Mouse (Mus musculus): Measurements from ENCODE around the gene Maneal. TPM values are rescaled to one million over a fixed set of nuclear protein-coding genes. Genes with fewer than 3 reads are reported as not detected.

The Maneal gene
- total and polyA plus RNA-seq, 3 experiments = 0.08 TPM; not detected in 2

GRCm38 (mm10) chr4:124840998-124841397 is 21.0 kb downstream of the Maneal start:
- H3K27me3 ChIP-seq (replicated peaks) = no peaks in the 10 kb centered on the region
- H3K9ac ChIP-seq (ENCODE audit: insufficient read depth, low read depth) = no peak overlapping the region
- H3K4me1 ChIP-seq (ENCODE audit: control insufficient read depth in 1 of 2, insufficient read depth in 2 of 2) = no peaks in the 10 kb centered on the region
- H3K79me2 ChIP-seq (replicated peaks; ENCODE audit: control insufficient read depth, extremely low read depth, insufficient read depth, poor library complexity, severe bottlenecking) = no peaks in the 10 kb centered on the region
- no peak overlapping the region for H3K4me2 ChIP-seq (ENCODE audit: insufficient read depth, low read depth, poor library complexity, severe bottlenecking)
- H3K36me3 ChIP-seq (replicated peaks in 1 of 2; ENCODE audit: control insufficient read depth in 1 of 2, insufficient read depth in 1 of 2, low read length in 1 of 2) = peaks cover 56 to 93% of the 10 kb centered on the region in 2 experiments
- in situ Hi-C loops (cut with MboI; ENCODE audit: low pct_ligation_motif_present, low pct_unique_long_range_greater_than_20kb, low sequenced_read_pairs) = loop anchor here (5.0 kb wide), 1 partner anchor 34 kb away; no protein-coding TSS in a partner anchor
- DNase-seq (ENCODE audit: extremely low read depth) = no peak
- TF ChIP-seq SMC3 (IDR thresholded peaks at IDR 0.05; ENCODE audit: low read depth, low read length) (peak; percentile 4; the same call in 1 of the 2 replicates), CTCF (conservative IDR thresholded peaks at IDR 0.05 in 1 of 2, IDR thresholded peaks at IDR 0.05 in 1 of 2; ENCODE audit: low read depth in 2 of 2, low read length in 2 of 2) (peak in 1 of 2 experiments; percentile 45; a peak in 2 of 4 replicates), POLR2AphosphoS2 (IDR thresholded peaks at IDR 0.05; ENCODE audit: low read depth, low read length) (no peak)
- dilution Hi-C loops (cut with MboI; ENCODE audit: extremely low pct_ligation_motif_present, extremely low pct_unique_long_range_greater_than_20kb, low sequenced_read_pairs) = no loop called here
- H3K9me3 ChIP-seq (replicated peaks; ENCODE audit: low read length) = peaks cover 4% of the 10 kb centered on the region
- H3K4me3 ChIP-seq (replicated peaks in 1 of 3; ENCODE audit: low read depth in 2 of 3, low read length in 2 of 3, poor library complexity in 1 of 3) = no peak overlapping the region
- H3K27ac ChIP-seq (ENCODE audit: insufficient read depth, low read depth) = no peak overlapping the region

- Histone ChIP-seq H3K4me3 (replicated peaks in 1 of 3; ENCODE audit: low read depth in 2 of 3, low read length in 2 of 3, poor library complexity in 1 of 3) (no peak overlapping the region), H3K79me2 (replicated peaks; ENCODE audit: control insufficient read depth, extremely low read depth, insufficient read depth, poor library complexity, severe bottlenecking) (no peaks in the 10 kb centered on the region), H3K27ac (ENCODE audit: insufficient read depth, low read depth) (no peak overlapping the region), H3K27me3 (replicated peaks) (no peaks in the 10 kb centered on the region), H3K36me3 (replicated peaks in 1 of 2; ENCODE audit: control insufficient read depth in 1 of 2, insufficient read depth in 1 of 2, low read length in 1 of 2) (peaks cover 43 to 88% of the 10 kb centered on the region in 2 experiments), H3K9me3 (replicated peaks; ENCODE audit: low read length) (peaks cover 4% of the 10 kb centered on the region), H3K4me2 (ENCODE audit: insufficient read depth, low read depth, poor library complexity, severe bottlenecking) (no peak overlapping the region), H3K4me1 (ENCODE audit: control insufficient read depth in 1 of 2, insufficient read depth in 2 of 2) (no peaks in the 10 kb centered on the region), H3K9ac (ENCODE audit: insufficient read depth, low read depth) (no peak overlapping the region)
- no peak for DNase-seq (ENCODE audit: extremely low read depth)
- TF ChIP-seq GABPA (IDR thresholded peaks at IDR 0.05; ENCODE audit: insufficient replicate concordance, low read depth, low read length) (no peak), MXI1 (IDR thresholded peaks at IDR 0.05; ENCODE audit: low read depth, low read length) (no peak), E2F4 (IDR thresholded peaks at IDR 0.05; ENCODE audit: insufficient replicate concordance, low read depth, low read length) (no peak)
- in situ Hi-C loops (cut with MboI; ENCODE audit: low pct_ligation_motif_present, low pct_unique_long_range_greater_than_20kb, low sequenced_read_pairs) (no loop called here), dilution Hi-C loops (cut with MboI; ENCODE audit: extremely low pct_ligation_motif_present, extremely low pct_unique_long_range_greater_than_20kb, low sequenced_read_pairs) (no loop called here)
These were observed 23.8 kb downstream of the Maneal start for GRCm38 (mm10) chr4:124838035-124838700.

GRCm38 (mm10) chr4:124832796-124833195 is 29.2 kb downstream of the Maneal start:
- H3K9me3 ChIP-seq (replicated peaks; ENCODE audit: low read length) = no peaks in the 10 kb centered on the region
- no peak overlapping the region for H3K4me2 ChIP-seq (ENCODE audit: insufficient read depth, low read depth, poor library complexity, severe bottlenecking)
- H3K4me3 ChIP-seq (replicated peaks in 1 of 3; ENCODE audit: low read depth in 2 of 3, low read length in 2 of 3, poor library complexity in 1 of 3) = no peak overlapping the region
- H3K27ac ChIP-seq (ENCODE audit: insufficient read depth, low read depth) = no peak overlapping the region
- H3K27me3 ChIP-seq (replicated peaks) = no peaks in the 10 kb centered on the region
- no peak for DNase-seq (ENCODE audit: extremely low read depth)
- H3K9ac ChIP-seq (ENCODE audit: insufficient read depth, low read depth) = no peak overlapping the region
- H3K36me3 ChIP-seq (replicated peaks in 1 of 2; ENCODE audit: control insufficient read depth in 1 of 2, insufficient read depth in 1 of 2, low read length in 1 of 2) = peaks cover 42 to 83% of the 10 kb centered on the region in 2 experiments
- in situ Hi-C loops (cut with MboI; ENCODE audit: low pct_ligation_motif_present, low pct_unique_long_range_greater_than_20kb, low sequenced_read_pairs) = no loop called here
- TF ChIP-seq MEF2A (IDR thresholded peaks at IDR 0.05; ENCODE audit: borderline replicate concordance, low read depth, low read length) (no peak), ZNF384 (IDR thresholded peaks at IDR 0.05; ENCODE audit: low read depth, low read length) (no peak), E2F4 (IDR thresholded peaks at IDR 0.05; ENCODE audit: insufficient replicate concordance, low read depth, low read length) (no peak), BHLHE40 (IDR thresholded peaks at IDR 0.05; ENCODE audit: low read depth, low read length) (no peak), ZMIZ1 (IDR thresholded peaks at IDR 0.05; ENCODE audit: low read depth, low read length) (no peak), NRF1 (IDR thresholded peaks at IDR 0.05; ENCODE audit: low read depth, low read length) (no peak), ZC3H11A (IDR thresholded peaks at IDR 0.05; ENCODE audit: low read depth, low read length) (no peak), ELF1 (IDR thresholded peaks at IDR 0.05; ENCODE audit: low read depth, low read length) (no peak), JUND (conservative IDR thresholded peaks at IDR 0.05; ENCODE audit: low read depth, low read length) (no peak), UBTF (IDR thresholded peaks at IDR 0.05; ENCODE audit: low read depth, low read length) (no peak), GABPA (IDR thresholded peaks at IDR 0.05; ENCODE audit: insufficient replicate concordance, low read depth, low read length) (no peak), EP300 (IDR thresholded peaks at IDR 0.05; ENCODE audit: low read length) (no peak), JUN (IDR thresholded peaks at IDR 0.05; ENCODE audit: insufficient read depth, low read depth, low read length) (no peak), CTCF (conservative IDR thresholded peaks at IDR 0.05 in 1 of 2, IDR thresholded peaks at IDR 0.05 in 1 of 2; ENCODE audit: low read depth in 2 of 2, low read length in 2 of 2) (no peak), POLR2AphosphoS2 (IDR thresholded peaks at IDR 0.05; ENCODE audit: low read depth, low read length) (no peak), MYC (IDR thresholded peaks at IDR 0.05; ENCODE audit: low read depth, low read length) (no peak), SIN3A (IDR thresholded peaks at IDR 0.05; ENCODE audit: low read length) (no peak), MAFK (IDR thresholded peaks at IDR 0.05; ENCODE audit: insufficient replicate concordance, low read length) (no peak), NELFE (IDR thresholded peaks at IDR 0.05; ENCODE audit: low read depth, low read length) (no peak), MAZ (IDR thresholded peaks at IDR 0.05; ENCODE audit: low read depth, low read length) (no peak)
- H3K4me1 ChIP-seq (ENCODE audit: control insufficient read depth in 1 of 2, insufficient read depth in 2 of 2) = no peaks in the 10 kb centered on the region
- H3K79me2 ChIP-seq (replicated peaks; ENCODE audit: control insufficient read depth, extremely low read depth, insufficient read depth, poor library complexity, severe bottlenecking) = no peaks in the 10 kb centered on the region
- dilution Hi-C loops (cut with MboI; ENCODE audit: extremely low pct_ligation_motif_present, extremely low pct_unique_long_range_greater_than_20kb, low sequenced_read_pairs) = no loop called here

Data from CH12.LX (cell line).